Mouse (Mus musculus): ENCODE data around the gene Bcl11a.

Gene Bcl11a

DNA sequence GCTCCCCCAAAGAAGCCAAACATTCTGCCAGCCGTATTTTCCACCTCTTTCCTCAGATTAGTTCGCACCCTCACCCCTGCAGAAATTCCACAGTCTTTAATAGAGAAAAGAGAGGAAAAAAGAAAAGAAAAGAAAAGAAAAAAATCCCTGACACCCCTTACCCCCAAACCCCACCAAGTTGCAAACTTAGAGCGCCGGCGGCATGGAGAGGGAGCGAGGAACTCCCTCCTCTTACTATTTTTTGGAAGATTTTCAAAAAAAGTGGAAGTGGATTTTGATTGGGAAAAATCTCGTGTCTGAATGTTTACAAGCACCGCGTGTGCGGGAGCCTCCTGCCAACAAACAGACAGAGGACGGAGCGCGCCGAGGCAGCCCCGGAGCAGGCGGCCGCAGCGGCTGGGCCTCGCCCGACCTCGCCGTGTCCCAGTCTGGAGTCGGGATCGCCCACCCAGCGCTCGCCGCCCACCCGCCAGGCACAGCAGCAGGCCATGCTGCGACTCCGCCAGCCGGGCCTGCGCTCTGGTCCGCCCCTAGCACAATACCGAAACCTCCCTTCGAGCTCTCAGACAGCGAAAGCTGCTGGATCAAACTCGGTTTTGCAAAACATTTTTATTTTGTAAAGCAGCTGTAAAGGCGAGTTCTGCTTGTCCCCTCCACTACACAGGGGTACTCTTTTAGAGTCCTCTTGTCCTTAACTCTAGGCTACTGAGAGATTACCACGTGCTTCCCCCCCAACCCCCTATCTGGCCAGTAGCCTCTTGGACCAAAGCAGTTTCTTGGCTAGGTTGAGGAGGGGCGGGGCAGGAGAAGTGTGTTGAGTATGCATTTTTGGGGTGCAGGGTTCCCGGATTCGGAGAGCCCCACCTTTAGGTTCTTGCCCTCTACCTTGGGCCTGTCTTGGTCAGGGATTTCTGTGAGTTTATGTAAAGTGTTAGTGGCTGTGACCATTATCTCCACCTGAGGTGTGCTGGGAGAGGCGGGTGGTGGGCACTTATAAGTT lies 1.8 kb downstream of the Bcl11a start:
- DNase-seq (ENCODE audit: low read depth, low spot score), result peak; percentile 35

DNA sequence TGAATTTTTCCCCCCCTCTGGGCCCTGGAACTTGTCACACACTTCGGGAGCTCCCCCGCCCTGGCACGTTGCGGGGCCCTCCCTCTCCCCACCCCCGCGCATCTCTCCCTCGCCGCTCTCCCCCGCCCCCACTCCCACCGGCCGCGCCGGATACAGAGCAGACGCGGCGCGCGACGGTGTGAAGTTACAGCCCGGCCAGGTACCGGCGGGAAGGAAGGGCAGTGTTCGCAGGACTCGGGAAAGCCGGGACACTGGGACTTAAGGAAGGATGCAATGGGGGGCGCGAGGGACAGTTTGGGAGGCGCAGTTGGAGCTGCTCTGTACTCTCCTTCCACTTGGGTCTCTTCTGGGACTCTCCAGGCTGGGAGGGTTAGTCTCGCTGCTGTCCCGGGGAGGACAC lies 2.7 kb downstream of the Bcl11a start:
- DNase-seq (ENCODE audit: low read depth, low spot score), result peak; percentile 47

DNA sequence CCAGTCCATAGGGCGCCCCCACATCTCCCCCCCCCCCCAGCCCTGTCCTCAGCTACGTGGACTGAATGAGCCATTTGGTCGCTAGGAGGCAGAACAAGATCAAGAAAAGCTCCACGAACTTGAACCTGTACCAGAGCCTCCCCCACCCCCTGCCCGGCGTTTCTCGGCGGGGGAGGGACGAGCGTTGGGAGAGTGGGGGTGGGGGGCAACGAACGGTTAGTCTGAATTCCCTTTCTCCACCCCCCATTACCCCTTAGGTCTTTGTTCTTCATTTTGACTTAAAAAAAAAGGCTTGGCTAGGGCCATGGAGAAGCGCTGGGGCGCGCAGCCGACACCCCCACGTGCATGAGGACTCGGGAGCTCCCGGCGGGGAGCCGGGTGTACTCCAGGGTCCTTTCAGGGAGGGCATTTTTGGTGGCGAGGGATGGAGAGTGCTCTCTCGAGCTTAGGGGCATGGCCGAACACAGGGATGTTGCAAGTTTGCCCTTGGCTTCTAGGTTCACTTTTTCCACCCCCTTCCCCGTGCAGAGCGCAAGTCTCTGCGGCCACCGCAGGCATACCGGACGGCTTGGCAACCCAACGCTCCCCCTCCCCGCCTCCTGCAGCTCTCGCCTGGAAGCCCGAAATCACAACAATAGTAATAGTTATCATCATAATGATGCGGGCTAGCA lies 3.3 kb downstream of the Bcl11a start:
- DNase-seq (ENCODE audit: low read depth, low spot score), result peak; percentile 41

DNA sequence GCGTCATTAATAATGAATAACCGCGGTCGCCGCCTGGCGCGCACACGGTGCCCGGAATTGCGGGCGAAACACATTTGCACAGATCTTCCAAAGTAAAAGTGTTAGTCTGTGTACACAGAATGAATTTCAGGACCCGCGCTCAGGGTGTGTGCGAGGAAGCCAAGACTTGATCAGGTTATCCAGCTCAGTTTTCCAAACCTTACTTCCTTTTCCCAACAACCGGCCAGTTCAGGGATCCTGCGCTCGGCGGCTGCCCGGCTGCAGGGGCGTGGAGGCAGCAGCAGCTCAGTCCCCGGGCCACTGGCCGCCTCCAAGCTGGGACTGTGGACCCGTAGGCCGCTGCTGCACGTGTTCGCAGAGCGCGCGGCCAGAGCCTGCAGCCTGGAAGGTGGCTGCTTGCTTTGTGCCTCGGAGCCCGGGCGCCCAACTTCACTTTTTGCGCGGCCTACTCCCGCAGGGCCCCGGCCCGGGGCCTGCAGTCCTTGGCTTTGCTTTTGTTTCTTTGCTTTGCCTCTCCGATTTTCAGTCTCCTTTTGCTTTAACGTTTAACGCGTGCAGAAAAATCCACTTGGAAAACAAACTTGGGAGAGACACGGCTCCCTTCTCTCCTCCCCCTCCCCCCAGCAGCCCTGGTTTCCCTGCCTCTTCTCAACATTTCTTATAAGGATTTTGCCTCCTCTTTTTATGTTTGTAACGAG lies 4.0 kb downstream of the Bcl11a start:
- DNase-seq (ENCODE audit: low read depth, low spot score), result peak; percentile 5

DNA sequence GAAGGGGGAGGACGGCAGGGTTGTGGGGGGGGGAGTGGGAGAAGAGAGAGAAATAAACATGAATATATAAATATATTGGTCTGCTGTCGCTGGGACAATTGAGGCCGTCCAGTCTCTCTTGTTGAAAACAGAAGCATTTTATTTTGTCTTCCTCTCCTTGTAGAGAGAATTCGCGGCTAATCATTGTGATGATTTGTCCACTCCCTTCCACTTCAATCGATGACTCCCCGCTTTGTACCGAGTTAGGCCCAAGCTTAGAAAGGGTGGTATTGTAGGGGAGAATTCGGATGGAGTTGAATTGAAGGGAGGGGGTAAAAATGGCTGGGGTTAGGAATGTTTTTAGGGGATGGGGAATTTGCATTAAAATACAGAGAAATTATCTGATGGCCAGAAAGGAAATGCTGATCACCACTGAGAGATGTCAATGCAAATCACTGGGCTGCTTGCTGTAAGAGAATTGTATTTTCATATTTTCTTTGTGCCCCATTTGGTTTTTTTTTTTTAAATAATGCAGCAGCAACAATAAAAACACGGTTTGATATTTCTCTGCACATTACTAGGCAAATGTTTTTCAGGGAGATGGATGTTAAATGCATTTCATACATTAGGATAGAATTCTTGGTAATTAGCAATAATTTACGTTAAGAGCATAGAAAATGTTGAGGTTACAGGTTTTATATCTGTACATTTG lies 4.7 kb downstream of the Bcl11a start:
- no peak for DNase-seq (ENCODE audit: low read depth, low spot score)

DNA sequence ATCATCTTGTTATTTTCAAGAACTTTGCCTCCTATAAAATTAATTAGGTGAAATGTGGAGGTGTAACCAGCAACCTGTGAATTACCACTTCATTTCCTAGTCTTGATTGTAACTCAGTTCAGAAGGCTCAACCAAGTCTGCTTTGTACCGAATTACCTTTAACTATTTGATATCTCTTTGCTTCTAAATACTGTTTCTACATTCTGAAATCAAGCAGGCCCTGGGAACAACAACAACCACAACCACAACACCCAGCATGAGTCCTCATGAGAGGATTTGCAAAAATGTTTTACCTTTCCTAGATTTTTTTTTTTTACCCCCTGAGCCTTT lies 5.2 kb downstream of the Bcl11a start:
- no peak for DNase-seq (ENCODE audit: low read depth, low spot score)

DNA sequence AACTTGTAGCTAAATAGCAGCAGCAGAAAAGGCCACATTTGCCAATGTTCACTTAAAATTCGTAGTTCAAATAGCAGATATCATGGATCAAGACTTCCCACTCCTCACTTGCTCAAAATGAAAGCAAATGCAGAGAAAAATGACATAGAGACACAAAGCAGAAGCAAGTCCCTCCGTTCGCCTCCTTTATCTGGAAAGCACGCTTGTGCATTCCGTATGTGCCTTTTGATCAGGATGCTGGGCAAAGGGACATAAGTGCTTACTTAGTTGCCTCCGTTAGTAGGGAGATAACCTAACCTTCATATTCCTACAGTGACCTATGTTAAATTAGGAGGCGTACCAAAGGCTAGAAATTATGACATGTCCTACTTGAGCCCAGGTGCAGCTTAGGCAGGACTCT lies 5.6 kb downstream of the Bcl11a start:
- DNase-seq (ENCODE audit: low read depth, low spot score), result no peak

DNA sequence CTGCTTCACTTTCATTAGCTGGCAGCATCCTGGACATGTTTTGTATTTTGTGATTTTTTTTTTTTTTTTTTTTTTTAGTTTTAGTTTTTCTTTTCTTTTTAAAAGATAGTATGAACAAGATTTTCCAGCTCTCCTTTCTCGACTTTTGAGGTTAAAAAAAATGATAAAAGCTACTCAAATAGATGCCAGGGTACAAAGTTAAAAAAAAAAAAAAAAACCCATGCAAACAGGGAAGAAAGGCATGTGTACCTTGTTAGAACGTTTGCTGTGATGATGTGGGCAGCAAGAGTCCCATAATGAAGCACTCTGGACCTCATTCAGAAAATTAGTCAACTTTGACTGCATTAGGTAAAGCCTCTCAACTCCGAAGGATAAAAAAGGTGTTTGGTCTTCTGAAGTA lies 6.2 kb downstream of the Bcl11a start:
- DNase-seq (ENCODE audit: low read depth, low spot score), result no peak

DNA sequence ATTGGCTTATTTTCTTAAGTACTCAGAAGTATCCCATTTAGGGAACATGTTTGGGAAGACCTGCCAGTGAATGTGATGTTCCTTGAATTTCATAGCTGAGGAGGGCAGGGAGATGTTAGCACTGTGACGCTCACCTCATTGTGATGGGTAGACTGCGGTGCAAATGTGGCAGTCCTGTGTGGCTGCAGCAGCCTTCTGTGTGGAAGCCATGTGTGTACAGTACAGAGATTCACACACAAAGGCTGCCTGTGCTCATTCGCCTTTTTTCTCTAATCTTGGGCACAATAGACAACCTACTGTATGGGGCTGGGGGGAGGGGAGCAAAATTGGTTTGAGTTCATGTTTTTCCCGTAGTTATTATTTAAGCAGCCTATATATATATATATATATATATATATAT lies 6.7 kb downstream of the Bcl11a start:
- no peak for DNase-seq (ENCODE audit: low read depth, low spot score)

DNA sequence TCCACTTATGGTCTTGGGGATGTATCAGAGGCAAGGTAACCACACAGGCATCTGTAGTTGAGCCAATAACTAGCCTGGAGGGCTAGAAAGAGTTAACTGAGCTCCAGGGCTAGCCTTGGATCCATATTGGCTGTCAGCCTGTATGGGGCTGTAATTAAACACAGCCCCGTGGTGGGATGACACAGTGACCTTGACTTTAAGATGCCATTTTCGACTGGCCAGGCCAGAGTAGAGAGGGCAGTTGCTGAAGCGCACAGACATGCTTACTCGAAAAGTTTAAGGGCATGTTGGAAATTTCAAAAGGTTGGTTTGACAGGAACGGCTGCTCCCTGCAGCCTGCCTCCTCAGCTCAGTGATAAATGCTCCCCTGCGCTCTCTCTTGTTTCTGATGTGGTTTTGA lies 8.1 kb downstream of the Bcl11a start:
- DNase-seq (ENCODE audit: low read depth, low spot score), result no peak

DNA sequence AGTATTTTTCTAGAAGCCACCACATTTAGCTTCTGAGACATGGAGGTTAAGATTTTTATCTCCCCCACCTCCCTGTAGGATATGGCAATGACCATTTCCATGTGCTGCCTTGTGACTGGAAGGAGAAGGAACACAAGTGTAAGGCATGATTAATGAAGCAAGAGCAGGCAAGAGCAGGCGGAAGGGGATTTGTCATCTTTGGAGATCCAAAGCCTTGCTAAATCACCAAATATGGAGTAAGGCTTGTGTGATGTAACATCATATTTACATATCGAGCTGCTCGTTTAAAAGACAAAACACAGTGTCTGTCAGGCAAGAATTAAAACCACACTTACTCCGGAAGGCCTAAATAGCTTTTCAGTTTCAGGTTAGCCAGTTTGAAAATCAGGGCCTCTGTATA lies 9.2 kb downstream of the Bcl11a start:
- no peak for DNase-seq (ENCODE audit: low read depth, low spot score)

DNA sequence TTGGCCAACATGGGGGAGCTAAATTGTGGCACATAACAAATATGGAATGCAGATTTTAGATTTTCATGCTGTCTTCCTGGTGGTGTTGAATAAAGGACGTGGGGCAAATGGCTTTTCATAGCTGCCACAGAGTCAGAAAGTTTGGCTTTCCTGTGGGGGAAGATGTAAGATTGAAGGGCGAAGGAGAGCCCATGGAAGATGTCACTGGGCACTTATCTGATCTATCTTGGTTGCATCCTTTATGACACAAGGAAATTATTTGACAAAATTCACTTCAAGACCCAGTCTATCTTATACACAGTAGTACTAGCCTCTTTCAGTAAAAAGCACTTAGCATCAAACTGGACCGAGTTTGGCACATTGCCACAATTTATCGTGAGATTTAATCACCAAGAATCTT lies 12.6 kb downstream of the Bcl11a start:
- no peak for DNase-seq (ENCODE audit: low read depth, low spot score)

DNA sequence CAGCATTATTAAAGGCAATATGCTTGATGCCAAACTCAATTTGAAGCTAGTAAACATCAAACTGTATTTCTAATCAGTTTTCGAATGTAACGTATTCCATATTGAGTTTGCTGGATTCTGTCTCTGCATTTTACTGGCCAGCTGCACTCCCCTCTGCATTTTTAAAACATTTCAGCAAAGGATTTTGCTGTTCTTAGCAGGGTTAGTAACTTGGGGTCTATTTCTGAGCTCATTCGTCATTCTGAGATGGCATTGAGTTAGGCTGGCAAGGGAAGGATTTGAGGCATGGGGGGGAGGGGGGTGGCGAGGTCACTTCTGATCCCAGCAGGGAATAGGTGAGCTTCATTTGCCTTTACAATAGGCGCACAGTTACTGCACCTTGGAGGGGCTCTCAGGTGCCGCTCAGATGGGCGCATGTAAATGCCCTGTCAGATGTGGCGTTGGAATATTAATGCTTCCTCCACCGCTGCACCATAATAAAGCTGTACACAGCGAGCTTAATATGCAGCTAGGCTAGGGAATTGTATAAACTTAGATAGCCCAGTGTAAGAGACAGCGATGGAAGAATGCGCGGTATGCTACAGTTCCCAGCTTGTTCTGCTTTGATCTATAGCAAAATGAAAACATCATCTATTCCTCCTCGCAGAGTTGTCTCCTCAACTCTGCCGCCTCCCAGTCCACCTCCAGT lies 13.7 kb downstream of the Bcl11a start:
- DNase-seq (ENCODE audit: low read depth, low spot score), result no peak

DNA sequence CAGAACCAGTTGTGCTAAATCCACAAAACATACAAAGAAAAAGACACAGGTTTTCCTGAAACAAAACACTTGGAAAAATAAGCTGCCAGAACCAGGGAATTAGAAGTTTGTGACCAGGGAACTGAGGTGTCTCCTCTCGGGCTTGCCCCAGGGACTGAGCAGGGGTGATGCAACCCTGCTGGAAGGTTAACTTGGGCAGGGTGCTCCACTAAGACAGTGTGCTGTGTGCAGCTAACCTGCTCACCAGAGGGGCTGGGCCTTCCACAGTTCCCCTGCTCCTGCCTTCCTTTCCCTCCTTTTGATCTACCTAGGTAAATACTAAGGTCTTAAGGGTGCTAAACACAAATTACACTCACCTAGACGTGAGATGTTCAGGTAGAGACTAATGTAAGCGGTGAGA lies 14.8 kb downstream of the Bcl11a start:
- no peak for DNase-seq (ENCODE audit: low read depth, low spot score)

DNA sequence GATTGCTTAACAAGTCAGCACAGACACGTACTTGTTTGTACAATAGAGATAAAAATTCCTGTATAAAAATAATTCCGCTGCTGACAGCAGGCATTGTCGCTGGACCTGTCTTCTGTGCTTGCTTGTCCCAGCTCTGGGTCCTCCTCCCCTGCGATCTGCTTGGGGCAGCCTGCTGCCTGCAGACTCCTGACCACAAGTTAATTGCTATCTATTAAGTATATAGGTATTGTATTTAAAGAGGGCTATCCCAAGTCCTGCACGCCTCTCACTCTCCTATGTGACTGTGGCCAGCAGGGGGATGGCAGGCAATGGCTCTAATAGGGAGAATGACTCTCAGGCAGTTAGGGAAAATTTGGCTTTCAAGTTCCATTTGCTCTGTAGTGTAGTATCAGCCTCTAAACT lies 16.2 kb downstream of the Bcl11a start:
- DNase-seq (ENCODE audit: low read depth, low spot score), result no peak

DNA sequence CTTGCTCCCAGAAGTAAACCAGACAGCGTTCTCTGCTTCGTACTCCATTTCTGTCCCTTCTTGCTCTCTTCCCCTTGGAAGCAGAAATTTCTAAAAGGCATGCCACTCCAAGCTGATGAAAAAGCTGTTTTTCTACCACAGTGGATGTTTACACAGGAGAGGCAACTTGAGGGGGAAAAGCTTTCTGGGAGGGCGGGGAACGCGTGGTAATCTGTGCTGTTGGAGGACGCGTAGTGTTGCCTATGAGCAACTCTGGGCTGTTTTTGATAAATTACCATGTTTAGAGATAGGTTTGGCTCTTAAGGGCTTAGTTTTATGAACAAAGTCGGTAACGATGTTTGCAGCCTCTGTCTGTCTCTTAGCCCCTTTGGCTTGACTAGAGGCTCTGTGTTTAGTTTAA lies 17.4 kb downstream of the Bcl11a start:
- DNase-seq (ENCODE audit: low read depth, low spot score), result no peak

DNA sequence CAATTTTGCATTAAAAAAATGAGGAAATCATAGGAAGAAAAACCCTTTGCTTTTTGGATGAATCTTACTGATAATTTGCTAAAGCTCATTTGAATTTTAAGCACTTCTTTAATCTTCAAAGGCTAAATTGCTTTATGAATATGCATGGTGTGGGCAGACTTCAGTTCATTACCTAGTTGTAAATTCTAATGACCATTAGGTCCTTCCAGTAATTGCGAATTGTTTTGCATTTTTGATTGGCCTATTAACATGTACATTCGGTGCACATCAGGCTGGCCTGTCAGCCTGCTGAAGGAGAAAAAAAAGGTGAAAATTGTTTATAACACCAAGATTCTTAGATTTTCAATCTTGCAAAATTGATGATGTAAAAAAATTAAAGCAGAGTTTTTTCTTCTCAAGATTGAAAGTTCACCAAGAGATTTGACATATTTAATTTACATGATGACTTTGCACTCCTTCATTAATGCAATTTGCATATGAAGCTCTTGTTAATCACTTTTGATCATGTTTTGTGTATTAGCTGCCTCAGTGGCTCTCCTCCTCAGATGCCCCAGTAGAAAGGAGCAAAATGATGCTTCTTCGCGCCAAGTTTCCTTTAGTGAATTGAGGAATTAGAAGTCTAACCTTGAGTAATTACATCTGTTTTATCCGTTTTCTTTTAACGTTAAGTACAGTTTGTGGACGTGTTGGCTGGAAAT lies 17.9 kb downstream of the Bcl11a start:
- no peak for DNase-seq (ENCODE audit: low read depth, low spot score)

DNA sequence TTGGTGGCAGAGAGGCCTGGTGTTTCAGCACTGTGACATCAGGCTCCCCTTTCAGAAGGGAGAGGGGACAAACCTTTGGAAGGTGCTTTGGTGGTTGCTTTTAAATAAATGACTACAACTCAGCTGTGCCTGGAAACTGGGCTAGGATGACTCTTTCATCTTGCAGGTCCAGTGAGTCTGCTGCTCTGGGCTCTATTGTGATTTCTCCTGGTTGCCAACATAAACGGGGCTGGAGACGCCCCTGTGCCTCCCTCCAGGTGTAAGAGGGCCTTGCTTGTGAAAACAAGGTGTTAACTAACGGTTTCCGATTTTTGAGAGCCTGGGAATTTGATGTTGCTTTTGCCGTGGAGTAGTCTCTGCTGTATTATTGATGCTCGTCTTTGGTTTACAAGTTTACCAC lies 18.6 kb downstream of the Bcl11a start:
- DNase-seq (ENCODE audit: low read depth, low spot score), result no peak

DNA sequence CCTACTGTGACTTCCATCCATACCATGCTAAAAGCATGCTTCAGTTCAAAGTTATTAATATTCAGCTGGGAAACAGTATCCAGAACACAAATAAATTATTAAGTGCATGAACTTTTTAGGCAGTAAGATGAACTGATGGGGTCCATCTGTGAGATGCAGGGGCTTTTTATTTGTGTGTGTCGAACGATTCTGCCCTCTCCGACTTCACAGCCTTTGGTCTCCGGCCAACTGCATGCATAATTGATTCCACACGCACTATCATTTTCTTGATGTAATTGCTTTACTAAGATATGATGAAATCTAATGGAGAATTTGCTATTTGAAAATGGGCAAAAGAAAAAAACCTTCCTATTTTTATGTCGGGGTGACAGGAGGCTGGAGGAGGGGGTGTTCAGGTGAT lies 19.2 kb downstream of the Bcl11a start:
- DNase-seq (ENCODE audit: low read depth, low spot score), result no peak

DNA sequence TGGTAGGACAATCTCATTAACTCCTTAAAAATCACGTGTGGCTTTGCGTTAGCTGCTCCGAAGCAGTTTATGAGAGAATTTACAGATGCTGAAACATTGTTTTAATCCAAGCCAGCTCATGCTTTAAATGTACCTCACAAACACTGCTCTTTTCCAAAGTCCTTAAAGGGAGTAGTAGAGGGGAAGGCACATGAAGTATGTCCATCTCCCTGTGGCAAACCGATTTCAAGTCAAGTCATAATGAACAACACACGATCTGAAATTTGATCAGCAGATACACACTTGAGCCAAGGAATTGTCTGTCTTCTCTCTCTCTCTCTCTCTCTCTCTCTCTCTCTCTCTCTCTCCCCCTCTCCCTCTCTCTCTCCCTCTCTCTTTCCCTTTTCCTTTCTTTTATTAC lies 20.2 kb downstream of the Bcl11a start:
- DNase-seq (ENCODE audit: low read depth, low spot score), result no peak

DNA sequence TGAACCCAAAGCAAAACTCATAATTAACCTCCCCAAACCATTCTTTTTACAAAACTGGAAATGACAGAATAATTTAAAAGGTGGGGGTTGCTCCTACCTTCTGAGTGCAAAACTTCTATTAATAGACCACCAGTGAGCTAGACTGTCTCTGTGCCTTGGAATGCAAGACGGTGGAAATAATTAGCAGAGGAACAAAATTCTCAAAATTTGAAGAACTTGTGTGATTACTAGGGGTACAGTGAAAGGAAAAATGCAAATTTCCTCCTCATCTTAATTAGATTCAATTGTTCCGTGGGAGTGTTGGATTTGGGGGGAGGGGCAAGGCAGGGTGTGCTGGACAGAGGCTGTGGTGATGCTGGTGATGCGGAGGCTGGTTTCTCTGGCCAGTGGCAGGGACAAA lies 20.8 kb downstream of the Bcl11a start:
- no peak for DNase-seq (ENCODE audit: low read depth, low spot score)

All from CD4-positive, CD25-positive, alpha-beta regulatory T cell, adult 2 months (primary cell).